Mouse (Mus musculus): ENCODE results near the gene Ccdc148.

Ccdc148 gene

GRCm38 (mm10) chr2:58918351-58918750 is 242.1 kb downstream of the Ccdc148 start:
- DNase-seq (ENCODE audit: low spot score in 2 of 2): no peak

GRCm38 (mm10) chr2:58912339-58912738 is 248.1 kb downstream of the Ccdc148 start:
- no peak for DNase-seq (ENCODE audit: low spot score in 2 of 2)

- no peak for DNase-seq (ENCODE audit: low spot score in 2 of 2)
These were observed 253.5 kb downstream of the Ccdc148 start for GRCm38 (mm10) chr2:58906814-58907516.

- DNase-seq (ENCODE audit: low spot score in 2 of 2): no peak
These were observed 255.4 kb downstream of the Ccdc148 start for GRCm38 (mm10) chr2:58905057-58905456.

GRCm38 (mm10) chr2:58879876-58880275 is 280.6 kb downstream of the Ccdc148 start:
- DNase-seq (ENCODE audit: low spot score in 2 of 2): no peak

GRCm38 (mm10) chr2:58859134-58859533 is 301.3 kb downstream of the Ccdc148 start, which contains the start of gene Gm11099:
Gene Gm11099 (plus strand): TSS chr2:58859434.
- no peak for DNase-seq (ENCODE audit: low spot score in 2 of 2)

- no peak for DNase-seq (ENCODE audit: low spot score in 2 of 2)
These were observed 316.0 kb downstream of the Ccdc148 start for GRCm38 (mm10) chr2:58844499-58844898.

- no peak for DNase-seq (ENCODE audit: low spot score in 2 of 2)
These were observed 318.0 kb downstream of the Ccdc148 start for GRCm38 (mm10) chr2:58842443-58842842.

GRCm38 (mm10) chr2:58841021-58841420 is 319.5 kb downstream of the Ccdc148 start:
- DNase-seq (ENCODE audit: low spot score in 2 of 2): no peak

GRCm38 (mm10) chr2:58832253-58832980 is 328.1 kb downstream of the Ccdc148 start:
- no peak for DNase-seq (ENCODE audit: low spot score in 2 of 2)

- peak; percentile 1 to 5 for DNase-seq (ENCODE audit: low spot score in 2 of 2)
These were observed 330.3 kb downstream of the Ccdc148 start for GRCm38 (mm10) chr2:58829981-58830742.

- DNase-seq (ENCODE audit: low spot score in 2 of 2): no peak
These were observed 331.4 kb downstream of the Ccdc148 start for GRCm38 (mm10) chr2:58828910-58829600.

GRCm38 (mm10) chr2:58812941-58813340 is 347.5 kb downstream of the Ccdc148 start:
- DNase-seq (ENCODE audit: low spot score in 2 of 2): no peak

GRCm38 (mm10) chr2:58799623-58800022 is 360.9 kb downstream of the Ccdc148 start:
- DNase-seq (ENCODE audit: low spot score in 2 of 2): no peak

GRCm38 (mm10) chr2:58799126-58799525 is 361.4 kb downstream of the Ccdc148 start:
- DNase-seq (ENCODE audit: low spot score in 2 of 2): no peak

- no peak for DNase-seq (ENCODE audit: low spot score in 2 of 2)
These were observed 363.0 kb downstream of the Ccdc148 start for GRCm38 (mm10) chr2:58797506-58797905.

- no peak for DNase-seq (ENCODE audit: low spot score in 2 of 2)
These were observed 365.1 kb downstream of the Ccdc148 start for GRCm38 (mm10) chr2:58795432-58795831.

- DNase-seq (ENCODE audit: low spot score in 2 of 2): no peak
These were observed 366.0 kb downstream of the Ccdc148 start for GRCm38 (mm10) chr2:58794489-58794888.

GRCm38 (mm10) chr2:58790361-58790760 is 370.1 kb downstream of the Ccdc148 start:
- DNase-seq (ENCODE audit: low spot score in 2 of 2): no peak

- no peak for DNase-seq (ENCODE audit: low spot score in 2 of 2)
These were observed 370.5 kb downstream of the Ccdc148 start for GRCm38 (mm10) chr2:58789934-58790333.

GRCm38 (mm10) chr2:58787360-58787759 is 373.1 kb downstream of the Ccdc148 start:
- DNase-seq (ENCODE audit: low spot score in 2 of 2): no peak

- DNase-seq (ENCODE audit: low spot score in 2 of 2): no peak
These were observed 373.8 kb downstream of the Ccdc148 start for GRCm38 (mm10) chr2:58786681-58787080.

Measured in heart, adult 9 months (tissue).